Mouse (Mus musculus) myocyte (in vitro differentiated cells): ENCODE measurements around the gene Gm20741.

Experiments used
- E2F4 ChIP-seq: IDR thresholded peaks from one replicate; pipeline ENCODE4 v1.6.1; 2011; ENCODE audit warnings: mild to moderate bottlenecking, control low read depth, moderate library complexity; ENCODE audit not compliant: insufficient read depth
- MAX ChIP-seq: IDR thresholded peaks from one replicate; pipeline ENCODE4 v1.6.1; 2011; ENCODE audit warnings: low read depth, mild to moderate bottlenecking, control low read depth
- MYOD1 ChIP-seq, 3 experiments: IDR thresholded peaks; one replicate each; pipeline ENCODE4 v1.6.1; 2011; ENCODE audit warnings: control low read depth in 2 of 3, low read depth in 2 of 3, mild to moderate bottlenecking in 2 of 3, moderate library complexity in 1 of 3; ENCODE audit not compliant: insufficient read length in 2 of 3, control insufficient read depth in 1 of 3
- MYOG ChIP-seq, 3 experiments: IDR thresholded peaks; one replicate each; pipeline ENCODE4 v1.6.1; 2011; ENCODE audit warnings: control low read depth in 2 of 3, low read depth in 2 of 3, mild to moderate bottlenecking in 2 of 3; ENCODE audit not compliant: insufficient read length in 2 of 3, control insufficient read depth in 1 of 3, insufficient read depth in 1 of 3
- POLR2A ChIP-seq: IDR thresholded peaks from one replicate; pipeline ENCODE4 v1.6.1; 2011; ENCODE audit warnings: low read depth, mild to moderate bottlenecking, control low read depth, moderate library complexity; ENCODE audit not compliant: insufficient read length
- POLR2AphosphoS2 ChIP-seq: IDR thresholded peaks from one replicate; pipeline ENCODE4 v1.6.1; 2011; ENCODE audit warnings: low read depth, control low read depth; ENCODE audit not compliant: insufficient read length
- TCF12 ChIP-seq: IDR thresholded peaks from one replicate; pipeline ENCODE4 v1.6.1; 2011; ENCODE audit warnings: mild to moderate bottlenecking, control low read depth; ENCODE audit not compliant: poor library complexity, insufficient read depth, severe bottlenecking
- TCF3 ChIP-seq: IDR thresholded peaks from one replicate; pipeline ENCODE4 v1.6.1; 2011; ENCODE audit warnings: low read depth, control low read depth; ENCODE audit not compliant: insufficient read length
- USF1 ChIP-seq: IDR thresholded peaks from one replicate; pipeline ENCODE4 v1.6.1; 2011; ENCODE audit warnings: low read depth, mild to moderate bottlenecking, control low read depth, moderate library complexity

- TF ChIP-seq POLR2A = no peak
- TF ChIP-seq MAX = no peak
- no peak for TF ChIP-seq E2F4
- no peak for TF ChIP-seq MYOG (IDR thresholded peaks at IDR 0.05; ENCODE audit: control insufficient read depth in 1 of 3, insufficient read depth in 1 of 3, insufficient read length in 2 of 3, low read depth in 2 of 3)
- no peak for TF ChIP-seq MYOD1 (IDR thresholded peaks at IDR 0.05; ENCODE audit: control insufficient read depth in 1 of 3, insufficient read length in 2 of 3, low read depth in 2 of 3)
- no peak for TF ChIP-seq POLR2AphosphoS2
- TF ChIP-seq TCF3 = no peak
- TF ChIP-seq TCF12 = no peak
- no peak for TF ChIP-seq USF1
Observed at GRCm38 (mm10) chr16:88848558-88848957, 36.5 kb upstream of the Gm20741 start.
